Mouse (Mus musculus): ENCODE measurements at regions not wholly inside any gene's neighbourhood (a gene's known extent, or its start where the extent isn't known, plus 50 kb on each side); places are given as distances from the start of the nearest gene placed in this dataset.
"Not testable (repeated sequence)": the region's sequence is repeated elsewhere in the genome, so short reads cannot be mapped to it uniquely, and the experiment has no call there.

DNA sequence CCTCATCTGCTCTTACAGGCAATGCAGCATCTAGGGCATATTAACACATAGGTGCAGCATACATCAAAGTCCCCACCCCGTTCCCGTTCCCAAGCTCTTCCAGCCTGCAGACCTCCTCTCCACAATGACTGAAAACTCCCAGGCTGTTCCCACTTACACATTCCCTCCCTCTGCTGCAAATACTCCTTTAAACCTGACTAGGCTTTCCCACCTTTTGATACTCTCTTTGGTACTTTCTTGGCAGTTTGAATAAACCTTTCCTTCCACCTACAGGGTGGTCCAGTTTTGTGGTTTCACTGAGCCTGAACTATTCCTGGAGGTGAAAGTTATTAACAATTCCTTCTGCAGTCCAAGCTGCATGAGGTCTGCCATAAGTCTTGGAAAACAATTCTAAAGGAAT, 263.7 kb downstream of the 1810013L24Rik start:
- Histone ChIP-seq H3K4me2 (ENCODE audit: low read depth) (no peak overlapping the region), H3K27me3 (ENCODE audit: control insufficient read depth, insufficient read depth, insufficient read length) (no peaks in the 10 kb centered on the region), H3K4me3 (no peak overlapping the region), H3K36me3 (ENCODE audit: control insufficient read depth, insufficient read depth) (no peaks in the 10 kb centered on the region), H3K79me2 (ENCODE audit: control insufficient read depth, insufficient read depth) (no peaks in the 10 kb centered on the region), H3ac (ENCODE audit: control insufficient read depth, insufficient read length) (no peak overlapping the region)
- no peak for TF ChIP-seq POLR2A (IDR thresholded peaks at IDR 0.05; ENCODE audit: insufficient read length, low read depth)
- no peak for TF ChIP-seq SRF (IDR thresholded peaks at IDR 0.05; ENCODE audit: control insufficient read depth, insufficient read length, low read depth)
- TF ChIP-seq TCF3 (IDR thresholded peaks at IDR 0.05; ENCODE audit: insufficient read length, low read depth): no peak
- TF ChIP-seq POLR2AphosphoS2 (IDR thresholded peaks at IDR 0.05; ENCODE audit: insufficient read length, low read depth): no peak
- TF ChIP-seq TCF12 (IDR thresholded peaks at IDR 0.05; ENCODE audit: insufficient read depth, poor library complexity, severe bottlenecking): no peak
- no peak for TF ChIP-seq CEBPB (IDR thresholded peaks at IDR 0.05; ENCODE audit: insufficient read depth, poor library complexity, severe bottlenecking)
- no peak for TF ChIP-seq REST (IDR thresholded peaks at IDR 0.05; ENCODE audit: insufficient read depth, insufficient read length)
- TF ChIP-seq USF1 (IDR thresholded peaks at IDR 0.05; ENCODE audit: low read depth): no peak
- no peak for TF ChIP-seq MYOG (IDR thresholded peaks at IDR 0.05; ENCODE audit: control insufficient read depth in 1 of 3, insufficient read depth in 1 of 3, insufficient read length in 2 of 3, low read depth in 2 of 3)
- no peak for TF ChIP-seq E2F4 (IDR thresholded peaks at IDR 0.05; ENCODE audit: insufficient read depth)
- no peak for TF ChIP-seq MAX (IDR thresholded peaks at IDR 0.05; ENCODE audit: low read depth)
- TF ChIP-seq MYOD1 (IDR thresholded peaks at IDR 0.05; ENCODE audit: control insufficient read depth in 1 of 3, insufficient read length in 2 of 3, low read depth in 2 of 3): no peak

DNA sequence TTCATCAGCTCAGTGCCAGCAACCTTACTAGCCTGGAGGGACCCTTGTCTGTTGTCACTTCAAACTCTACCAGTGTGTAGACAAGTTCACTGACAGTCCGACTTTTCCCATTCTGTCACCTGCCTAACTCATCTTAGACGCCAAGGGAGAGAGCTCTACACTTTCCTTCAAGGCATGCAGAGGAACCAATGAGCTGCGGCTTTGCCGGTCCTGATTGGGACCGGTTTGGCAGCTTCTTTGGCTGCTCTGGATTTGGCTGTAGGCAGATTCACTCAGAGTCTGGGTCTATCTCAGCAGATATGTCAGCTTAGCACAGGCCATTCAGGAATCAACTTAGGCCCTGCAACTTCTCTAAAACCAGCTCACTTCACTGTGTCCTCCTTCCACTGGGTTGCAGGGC, 264.3 kb downstream of the 1810013L24Rik start:
- H3ac ChIP-seq (ENCODE audit: control insufficient read depth, insufficient read length): no peak overlapping the region
- no peak overlapping the region for H3K4me3 ChIP-seq
- no peaks in the 10 kb centered on the region for H3K36me3 ChIP-seq (ENCODE audit: control insufficient read depth, insufficient read depth)
- TF ChIP-seq USF1 (IDR thresholded peaks at IDR 0.05; ENCODE audit: low read depth) (no peak), REST (IDR thresholded peaks at IDR 0.05; ENCODE audit: insufficient read depth, insufficient read length) (no peak), E2F4 (IDR thresholded peaks at IDR 0.05; ENCODE audit: insufficient read depth) (no peak), POLR2AphosphoS2 (IDR thresholded peaks at IDR 0.05; ENCODE audit: insufficient read length, low read depth) (no peak), TCF12 (IDR thresholded peaks at IDR 0.05; ENCODE audit: insufficient read depth, poor library complexity, severe bottlenecking) (no peak), POLR2A (IDR thresholded peaks at IDR 0.05; ENCODE audit: insufficient read length, low read depth) (no peak), SRF (IDR thresholded peaks at IDR 0.05; ENCODE audit: control insufficient read depth, insufficient read length, low read depth) (no peak), MYOD1 (IDR thresholded peaks at IDR 0.05; ENCODE audit: control insufficient read depth in 1 of 3, insufficient read length in 2 of 3, low read depth in 2 of 3) (no peak), TCF3 (IDR thresholded peaks at IDR 0.05; ENCODE audit: insufficient read length, low read depth) (no peak)
- H3K27me3 ChIP-seq (ENCODE audit: control insufficient read depth, insufficient read depth, insufficient read length): no peaks in the 10 kb centered on the region
- no peak overlapping the region for H3K4me2 ChIP-seq (ENCODE audit: low read depth)
- no peaks in the 10 kb centered on the region for H3K79me2 ChIP-seq (ENCODE audit: control insufficient read depth, insufficient read depth)

DNA sequence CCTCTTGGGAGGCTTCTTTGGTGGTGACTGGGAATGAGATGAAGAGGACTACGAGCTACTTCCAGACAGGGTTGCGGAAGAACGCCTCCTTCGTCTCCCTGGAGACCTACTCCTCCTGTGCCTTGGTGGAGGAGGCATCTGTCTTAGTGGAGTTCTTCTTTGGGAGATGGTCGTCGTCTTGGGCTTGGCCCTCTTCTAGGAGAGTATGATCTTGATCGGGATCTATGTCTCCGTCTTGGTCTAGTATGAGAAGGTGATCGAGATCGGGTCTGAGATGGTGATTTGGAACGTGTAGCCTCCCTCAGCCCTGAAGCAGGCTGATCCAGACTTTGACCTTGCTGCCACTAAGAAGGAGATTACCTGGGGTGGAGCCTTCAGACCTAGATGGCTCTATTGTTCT, 276.3 kb downstream of the 1810013L24Rik start:
- Histone ChIP-seq H3K36me3 (ENCODE audit: control insufficient read depth, insufficient read depth) (no peaks in the 10 kb centered on the region), H3K4me3 (no peak overlapping the region), H3K4me2 (ENCODE audit: low read depth) (no peak overlapping the region), H3K79me2 (ENCODE audit: control insufficient read depth, insufficient read depth) (no peaks in the 10 kb centered on the region), H3ac (ENCODE audit: control insufficient read depth, insufficient read length) (no peak overlapping the region), H3K27me3 (ENCODE audit: control insufficient read depth, insufficient read depth, insufficient read length) (no peaks in the 10 kb centered on the region)
- no peak for TF ChIP-seq CEBPB (IDR thresholded peaks at IDR 0.05; ENCODE audit: insufficient read depth, poor library complexity, severe bottlenecking)
- no peak for TF ChIP-seq MAX (IDR thresholded peaks at IDR 0.05; ENCODE audit: low read depth)
- TF ChIP-seq MYOD1 (IDR thresholded peaks at IDR 0.05; ENCODE audit: control insufficient read depth in 1 of 3, insufficient read length in 2 of 3, low read depth in 2 of 3): no peak
- no peak for TF ChIP-seq POLR2AphosphoS2 (IDR thresholded peaks at IDR 0.05; ENCODE audit: insufficient read length, low read depth)
- no peak for TF ChIP-seq SRF (IDR thresholded peaks at IDR 0.05; ENCODE audit: control insufficient read depth, insufficient read length, low read depth)
- no peak for TF ChIP-seq REST (IDR thresholded peaks at IDR 0.05; ENCODE audit: insufficient read depth, insufficient read length)
- TF ChIP-seq TCF12 (IDR thresholded peaks at IDR 0.05; ENCODE audit: insufficient read depth, poor library complexity, severe bottlenecking): no peak
- no peak for TF ChIP-seq E2F4 (IDR thresholded peaks at IDR 0.05; ENCODE audit: insufficient read depth)

DNA sequence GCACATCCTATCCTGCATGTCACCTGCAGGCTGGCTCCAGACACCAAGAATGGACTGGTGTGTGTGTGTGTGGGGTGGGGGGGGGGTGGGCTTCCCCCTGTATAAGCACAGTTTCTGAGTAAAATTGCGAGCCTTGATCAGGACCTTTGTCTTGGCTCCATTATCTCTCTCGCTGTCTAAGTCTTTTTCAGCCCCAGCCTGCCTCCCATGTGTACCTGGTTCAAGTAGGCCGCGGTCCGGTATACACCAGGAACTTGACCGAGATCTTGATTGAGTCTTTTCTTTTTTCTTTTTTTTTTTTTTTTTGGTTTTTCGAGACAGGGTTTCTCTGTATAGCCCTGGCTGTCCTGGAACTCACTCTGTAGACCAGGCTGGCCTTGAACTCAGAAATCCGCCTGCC, 276.8 kb downstream of the 1810013L24Rik start:
- H3ac ChIP-seq (ENCODE audit: control insufficient read depth, insufficient read length); H3K27me3 ChIP-seq (ENCODE audit: control insufficient read depth, insufficient read depth, insufficient read length); H3K79me2 ChIP-seq (ENCODE audit: control insufficient read depth, insufficient read depth); H3K4me3 ChIP-seq; H3K36me3 ChIP-seq (ENCODE audit: control insufficient read depth, insufficient read depth); H3K4me2 ChIP-seq (ENCODE audit: low read depth): not testable (repeated sequence)

DNA sequence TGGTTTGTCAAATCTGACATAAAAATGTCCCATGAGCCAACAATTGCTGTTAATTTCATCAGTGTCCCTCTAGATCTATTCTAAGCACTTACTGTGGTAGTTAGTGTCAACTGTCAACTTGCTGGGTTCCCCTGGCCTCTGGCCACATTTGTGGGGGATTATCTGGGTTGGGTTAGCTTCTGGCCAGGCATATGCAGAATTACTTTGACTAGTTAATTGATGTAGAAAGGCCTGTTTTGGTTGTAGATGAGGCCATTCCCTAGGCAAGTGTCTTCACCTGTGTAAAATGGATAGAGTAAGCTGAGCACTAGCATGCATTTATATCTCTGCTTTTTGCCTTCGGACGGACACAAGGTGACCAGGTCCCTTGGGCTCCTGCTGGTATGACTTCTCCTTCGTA, 283.9 kb downstream of the 1810013L24Rik start:
- H3ac ChIP-seq (ENCODE audit: control insufficient read depth, insufficient read length): no peak overlapping the region
- H3K79me2 ChIP-seq (ENCODE audit: control insufficient read depth, insufficient read depth): no peaks in the 10 kb centered on the region
- TF ChIP-seq REST (IDR thresholded peaks at IDR 0.05; ENCODE audit: insufficient read depth, insufficient read length) (no peak), MYOD1 (IDR thresholded peaks at IDR 0.05; ENCODE audit: control insufficient read depth in 1 of 3, insufficient read length in 2 of 3, low read depth in 2 of 3) (no peak)
- H3K4me2 ChIP-seq (ENCODE audit: low read depth): no peak overlapping the region
- no peaks in the 10 kb centered on the region for H3K27me3 ChIP-seq (ENCODE audit: control insufficient read depth, insufficient read depth, insufficient read length)
- no peaks in the 10 kb centered on the region for H3K36me3 ChIP-seq (ENCODE audit: control insufficient read depth, insufficient read depth)
- H3K4me3 ChIP-seq: no peak overlapping the region

DNA sequence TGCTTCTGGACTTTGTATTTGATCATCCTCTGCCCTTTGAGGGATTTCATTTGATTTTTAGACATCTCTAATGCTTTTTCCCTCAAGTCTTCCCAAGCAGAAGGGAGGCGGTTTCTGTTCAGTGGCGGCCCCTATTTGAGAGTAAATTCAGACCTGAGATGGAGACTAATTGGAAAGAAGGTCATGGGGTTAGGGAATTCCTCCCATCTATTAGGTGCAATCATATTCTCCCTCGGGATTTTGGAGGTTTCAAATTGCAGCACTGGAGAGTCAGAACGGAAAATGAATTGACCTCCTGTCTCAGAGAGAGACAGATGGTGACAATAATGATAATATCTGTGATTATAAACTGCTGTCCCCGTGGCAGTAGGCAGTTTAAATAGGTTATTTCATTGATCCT, 285.6 kb downstream of the 1810013L24Rik start:
- H3ac ChIP-seq (ENCODE audit: control insufficient read depth, insufficient read length): no peak overlapping the region
- no peak overlapping the region for H3K4me3 ChIP-seq
- no peaks in the 10 kb centered on the region for H3K79me2 ChIP-seq (ENCODE audit: control insufficient read depth, insufficient read depth)
- H3K27me3 ChIP-seq (ENCODE audit: control insufficient read depth, insufficient read depth, insufficient read length): no peaks in the 10 kb centered on the region
- TF ChIP-seq E2F4 (IDR thresholded peaks at IDR 0.05; ENCODE audit: insufficient read depth) (no peak), MAX (IDR thresholded peaks at IDR 0.05; ENCODE audit: low read depth) (no peak), POLR2AphosphoS2 (IDR thresholded peaks at IDR 0.05; ENCODE audit: insufficient read length, low read depth) (no peak), TCF12 (IDR thresholded peaks at IDR 0.05; ENCODE audit: insufficient read depth, poor library complexity, severe bottlenecking) (no peak), CEBPB (IDR thresholded peaks at IDR 0.05; ENCODE audit: insufficient read depth, poor library complexity, severe bottlenecking) (no peak), MYOD1 (IDR thresholded peaks at IDR 0.05; ENCODE audit: control insufficient read depth in 1 of 3, insufficient read length in 2 of 3, low read depth in 2 of 3) (no peak), TCF3 (IDR thresholded peaks at IDR 0.05; ENCODE audit: insufficient read length, low read depth) (no peak), USF1 (IDR thresholded peaks at IDR 0.05; ENCODE audit: low read depth) (no peak), MYOG (IDR thresholded peaks at IDR 0.05; ENCODE audit: control insufficient read depth in 1 of 3, insufficient read depth in 1 of 3, insufficient read length in 2 of 3, low read depth in 2 of 3) (no peak), REST (IDR thresholded peaks at IDR 0.05; ENCODE audit: insufficient read depth, insufficient read length) (no peak), SRF (IDR thresholded peaks at IDR 0.05; ENCODE audit: control insufficient read depth, insufficient read length, low read depth) (no peak), POLR2A (IDR thresholded peaks at IDR 0.05; ENCODE audit: insufficient read length, low read depth) (no peak)
- H3K36me3 ChIP-seq (ENCODE audit: control insufficient read depth, insufficient read depth): no peaks in the 10 kb centered on the region
- H3K4me2 ChIP-seq (ENCODE audit: low read depth): no peak overlapping the region

All from myocyte (in vitro differentiated cells).